Mouse (Mus musculus) erythroblast, embryonic 14.5 days (primary cell): ENCODE results near the gene Aldh4a1. TPM values are rescaled to one million over a fixed set of nuclear protein-coding genes. Genes with fewer than 3 reads are reported as not detected.

Experiments
- H3K27me3 ChIP-seq: 2 replicates; pipeline ENCODE4 v1.6.1; 2012; ENCODE audit warnings: inconsistent platforms; ENCODE audit not compliant: control insufficient read depth
- H3K36me3 ChIP-seq: 2 replicates; pipeline ENCODE4 v1.6.1; 2012; ENCODE audit warnings: mild to moderate bottlenecking, inconsistent platforms; ENCODE audit not compliant: control insufficient read depth
- H3K4me1 ChIP-seq: 2 replicates; pipeline ENCODE4 v1.6.1; 2012; ENCODE audit warnings: inconsistent platforms; ENCODE audit not compliant: control insufficient read depth
- H3K4me3 ChIP-seq: replicated peaks from 2 replicates; pipeline ENCODE3; 2012; ENCODE audit warnings: moderate library complexity, mild to moderate bottlenecking, inconsistent platforms
- H3K9me3 ChIP-seq: 2 replicates; pipeline ENCODE4 v1.6.1; 2012; ENCODE audit warnings: low read length, inconsistent platforms, mixed read lengths; ENCODE audit not compliant: control insufficient read depth
- GATA1 ChIP-seq: IDR thresholded peaks from 2 replicates; pipeline ENCODE4 v1.6.1; 2012; ENCODE audit warnings: low read length, inconsistent platforms, mixed read lengths
- TAL1 ChIP-seq: IDR thresholded peaks from 3 replicates; pipeline ENCODE4 v1.6.1; 2012; ENCODE audit warnings: low read length, inconsistent platforms, mixed read lengths
- polyA plus RNA-seq: library from polyadenylated mRNA; stranded (reverse); fragments of >175 nt; gene quantifications from 2 replicates; pipeline ENCODE4 v1.2.3, GENCODE M21; 2012

The Aldh4a1 gene
- polyA plus RNA-seq, 1 experiment = 0.75 TPM

GRCm38 (mm10) chr4:139683728-139684638 is 61.3 kb downstream of the Aldh4a1 start:
- no peaks in the 10 kb centered on the region for H3K27me3 ChIP-seq
- H3K4me3 ChIP-seq = no peak overlapping the region
- H3K36me3 ChIP-seq = no peaks in the 10 kb centered on the region
- H3K9me3 ChIP-seq = peaks cover 27% of the 10 kb centered on the region
- H3K4me1 ChIP-seq = no peaks in the 10 kb centered on the region
- TF ChIP-seq GATA1 (no peak), TAL1 (no peak)

GRCm38 (mm10) chr4:139684639-139685017 is 62.0 kb downstream of the Aldh4a1 start:
- TF ChIP-seq GATA1 (no peak), TAL1 (no peak)
- Histone ChIP-seq H3K9me3 (peaks cover 27% of the 10 kb centered on the region), H3K4me1 (no peaks in the 10 kb centered on the region), H3K27me3 (no peaks in the 10 kb centered on the region), H3K4me3 (no peak overlapping the region), H3K36me3 (no peaks in the 10 kb centered on the region)

GRCm38 (mm10) chr4:139688058-139688457 is 65.4 kb downstream of the Aldh4a1 start:
- H3K9me3 ChIP-seq = peaks cover 4% of the 10 kb centered on the region; the same call in 1 of the 2 replicates
- H3K4me3 ChIP-seq = no peak overlapping the region
- no peaks in the 10 kb centered on the region for H3K27me3 ChIP-seq
- H3K36me3 ChIP-seq = no peaks in the 10 kb centered on the region
- H3K4me1 ChIP-seq = no peaks in the 10 kb centered on the region
- no peak for TF ChIP-seq GATA1

GRCm38 (mm10) chr4:139689627-139690269 is 67.1 kb downstream of the Aldh4a1 start:
- Histone ChIP-seq H3K4me3 (no peak overlapping the region), H3K9me3 (no peaks in the 10 kb centered on the region), H3K36me3 (no peaks in the 10 kb centered on the region), H3K27me3 (no peaks in the 10 kb centered on the region), H3K4me1 (no peaks in the 10 kb centered on the region)
- TF ChIP-seq TAL1 = no peak
- no peak for TF ChIP-seq GATA1

GRCm38 (mm10) chr4:139693315-139693714 is 70.6 kb downstream of the Aldh4a1 start:
- H3K36me3 ChIP-seq = no peaks in the 10 kb centered on the region
- H3K4me1 ChIP-seq = no peaks in the 10 kb centered on the region
- TF ChIP-seq GATA1 = no peak
- TF ChIP-seq TAL1 = no peak
- no peaks in the 10 kb centered on the region for H3K27me3 ChIP-seq
- no peak overlapping the region for H3K4me3 ChIP-seq
- no peaks in the 10 kb centered on the region for H3K9me3 ChIP-seq

GRCm38 (mm10) chr4:139697755-139698154 is 75.1 kb downstream of the Aldh4a1 start:
- no peaks in the 10 kb centered on the region for H3K36me3 ChIP-seq
- H3K9me3 ChIP-seq = no peaks in the 10 kb centered on the region
- no peak overlapping the region for H3K4me3 ChIP-seq
- no peaks in the 10 kb centered on the region for H3K4me1 ChIP-seq
- H3K27me3 ChIP-seq = no peaks in the 10 kb centered on the region
- TF ChIP-seq GATA1 (no peak), TAL1 (no peak)

- Histone ChIP-seq H3K36me3 (no peaks in the 10 kb centered on the region), H3K4me1 (no peaks in the 10 kb centered on the region), H3K4me3 (no peak overlapping the region), H3K27me3 (no peaks in the 10 kb centered on the region), H3K9me3 (no peaks in the 10 kb centered on the region)
- TF ChIP-seq TAL1 (no peak), GATA1 (no peak)
Observed at GRCm38 (mm10) chr4:139698602-139699001, 75.9 kb downstream of the Aldh4a1 start.

Other genes with a start within 250 kb of the Aldh4a1 start
- gene Iffo2, start 92.3 kb upstream of the Aldh4a1 start, polyA plus RNA-seq = 0.02 TPM in 1 of 2 replicates, not detected in the other
- 0.01 and 0.14 TPM in 2 replicates for gene Gm21969, start 19.7 kb upstream of the Aldh4a1 start, polyA plus RNA-seq
- gene Tas1r2, start 30.7 kb downstream of the Aldh4a1 start, polyA plus RNA-seq = not detected in 2 replicates
- 0.01 TPM in 1 of 2 replicates, not detected in the other for gene Pax7, start 210.7 kb downstream of the Aldh4a1 start, polyA plus RNA-seq